Mouse (Mus musculus) heart, postnatal 0 days (tissue): ENCODE measurements around the gene Suclg1.

Experiments used
- CTCF ChIP-seq: IDR thresholded peaks from 2 replicates; pipeline ENCODE4 v1.5.1; 2016; ENCODE audit warnings: antibody characterized with exemption, control low read depth, low read depth
- EP300 ChIP-seq: IDR thresholded peaks from 2 replicates; pipeline ENCODE4 v1.6.1; 2016; ENCODE audit warnings: antibody characterized with exemption, low read depth

DNA sequence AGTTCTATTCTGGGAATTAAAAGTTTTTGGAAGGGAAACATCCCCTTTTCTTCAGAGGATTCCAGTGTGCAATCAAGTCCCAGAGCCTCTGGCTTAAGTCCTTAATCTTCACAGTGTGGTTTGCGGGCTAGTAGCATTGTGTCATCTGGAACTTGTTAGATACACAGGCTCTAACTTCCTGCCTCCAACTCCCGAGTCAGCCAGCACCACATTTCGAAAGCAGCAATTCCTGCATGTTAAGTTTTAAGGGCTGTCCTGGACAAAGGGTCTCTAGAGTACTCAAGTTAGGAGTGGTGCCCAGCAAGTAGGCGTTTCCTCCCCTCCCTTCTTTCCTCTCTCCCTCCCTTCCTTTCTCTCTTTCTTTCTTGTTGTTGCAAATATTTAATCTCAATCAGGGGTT lies 19.8 kb upstream of the Suclg1 start:
- TF ChIP-seq CTCF (no peak), EP300 (no peak)
